Mouse (Mus musculus) 3T3-L1 (cell line): Measurements from ENCODE around the gene Nhsl1.
"Not testable (repeated sequence)": the region's sequence is repeated elsewhere in the genome, so short reads cannot be mapped to it uniquely, and the experiment has no call there.

Experiments
- DNase-seq: peaks from one replicate; pipeline ENCODE4 v3.0.0-alpha.2; 2015; ENCODE audit warnings: low read depth, low spot score

The Nhsl1 gene

GRCm38 (mm10) chr10:18445603-18446358, 127.0 kb downstream of the Nhsl1 start:
- no peak for DNase-seq

- DNase-seq, result no peak
Observed at GRCm38 (mm10) chr10:18446359-18446820, 127.6 kb downstream of the Nhsl1 start.

- no peak for DNase-seq
Observed at GRCm38 (mm10) chr10:18447299-18447698, 128.5 kb downstream of the Nhsl1 start.

- DNase-seq, result not testable (repeated sequence)
Observed at GRCm38 (mm10) chr10:18448896-18449295, 130.1 kb downstream of the Nhsl1 start.

- peak; percentile 75 for DNase-seq
Observed at GRCm38 (mm10) chr10:18453380-18453779, 134.6 kb downstream of the Nhsl1 start.

GRCm38 (mm10) chr10:18454161-18454560, 135.4 kb downstream of the Nhsl1 start:
- DNase-seq, result no peak

- no peak for DNase-seq
Observed at GRCm38 (mm10) chr10:18455301-18455920, 136.6 kb downstream of the Nhsl1 start.

- no peak for DNase-seq
Observed at GRCm38 (mm10) chr10:18457808-18458475, 139.2 kb downstream of the Nhsl1 start.

- no peak for DNase-seq
Observed at GRCm38 (mm10) chr10:18461336-18461735, 142.6 kb downstream of the Nhsl1 start.

GRCm38 (mm10) chr10:18463071-18463841, 144.5 kb downstream of the Nhsl1 start:
- DNase-seq, result no peak

- no peak for DNase-seq
Observed at GRCm38 (mm10) chr10:18468396-18468795, 149.6 kb downstream of the Nhsl1 start.

GRCm38 (mm10) chr10:18469279-18470135, 150.7 kb downstream of the Nhsl1 start:
- no peak for DNase-seq

GRCm38 (mm10) chr10:18470351-18471060, 151.7 kb downstream of the Nhsl1 start:
- no peak for DNase-seq

- DNase-seq, result peak; percentile 29
Observed at GRCm38 (mm10) chr10:18471648-18472047, 152.9 kb downstream of the Nhsl1 start.

- DNase-seq, result no peak
Observed at GRCm38 (mm10) chr10:18475126-18475525, 156.3 kb downstream of the Nhsl1 start.

GRCm38 (mm10) chr10:18478294-18478693, 159.5 kb downstream of the Nhsl1 start:
- DNase-seq, result no peak

GRCm38 (mm10) chr10:18479285-18479684, 160.5 kb downstream of the Nhsl1 start:
- DNase-seq, result no peak

- no peak for DNase-seq
Observed at GRCm38 (mm10) chr10:18480836-18481235, 162.1 kb downstream of the Nhsl1 start.

GRCm38 (mm10) chr10:18482558-18483141, 163.9 kb downstream of the Nhsl1 start:
- no peak for DNase-seq

GRCm38 (mm10) chr10:18483658-18484057, 164.9 kb downstream of the Nhsl1 start:
- no peak for DNase-seq
